Mouse (Mus musculus) limb, embryonic 12.5 days (tissue): ENCODE measurements around the gene Fads6. TPM values are rescaled to one million over a fixed set of nuclear protein-coding genes. Genes with fewer than 3 reads are reported as not detected.

Experiments used
- ATAC-seq: fragments of 200-750 bp; cut with Nextera tagmentation; 2 replicates; pipeline ENCODE4 v1.8.0; 2017; ENCODE audit warnings: low read depth, moderate TSS enrichment; ENCODE audit not compliant: insufficient number of reproducible peaks, insufficient read depth, low FRiP score, low TSS enrichment
- H3K27ac ChIP-seq: fragments of 300-500 bp; sonication (generic); 2 replicates; pipeline ENCODE4 v1.5.1; 2016; ENCODE audit warnings: mild to moderate bottlenecking, moderate library complexity
- H3K27me3 ChIP-seq: fragments of 300-500 bp; sonication (generic); 2 replicates; pipeline ENCODE4 v1.6.1; 2016; ENCODE audit warnings: mild to moderate bottlenecking, moderate library complexity
- H3K36me3 ChIP-seq: fragments of 300-500 bp; sonication (generic); 2 replicates; pipeline ENCODE4 v1.6.1; 2016; ENCODE audit warnings: mild to moderate bottlenecking, moderate library complexity
- H3K4me1 ChIP-seq: fragments of 300-500 bp; sonication (generic); replicated peaks from 2 replicates; pipeline ENCODE4 v1.6.1; 2016
- H3K4me2 ChIP-seq: fragments of 300-500 bp; sonication (generic); 2 replicates; pipeline ENCODE4 v1.6.1; 2016; ENCODE audit warnings: mild to moderate bottlenecking, moderate library complexity
- H3K4me3 ChIP-seq: fragments of 300-500 bp; sonication (generic); replicated peaks from 2 replicates; pipeline ENCODE4 v1.5.1; 2016; ENCODE audit warnings: mild to moderate bottlenecking
- H3K9ac ChIP-seq: fragments of 300-500 bp; sonication (generic); replicated peaks from 2 replicates; pipeline ENCODE4 v1.6.1; 2016; ENCODE audit warnings: mild to moderate bottlenecking, moderate library complexity
- H3K9me3 ChIP-seq: fragments of 300-500 bp; sonication (generic); 2 replicates; pipeline ENCODE4 v1.6.1; 2016; ENCODE audit warnings: mild to moderate bottlenecking, moderate library complexity
- WGBS: fragments of 180-500 bp; shearing (Covaris S2); methylation state at CpG from one replicate; pipeline ENCODE4 v1.1.7; 2016; 5-methylcytosine and 5-hydroxymethylcytosine counted together
- polyA plus RNA-seq: library from polyadenylated mRNA; unstranded; fragments of >200 nt; fragmentation: Nextera tagmentation; extraction: Ambion mirVana; gene quantifications from 2 replicates; pipeline ENCODE4 v1.2.1, GENCODE M21; 2016

Gene Fads6
- polyA plus RNA-seq, 1 experiment from 2014 or later: 0.10 TPM

GRCm38 (mm10) chr11:115250405-115251090 is 46.9 kb downstream of the Fads6 start:
- H3K4me2 ChIP-seq: peak overlapping the region; percentile 74
- H3K36me3 ChIP-seq: no peaks in the 10 kb centered on the region
- peak overlapping the region; percentile 42 for H3K4me3 ChIP-seq
- H3K9me3 ChIP-seq: no peaks in the 10 kb centered on the region
- H3K4me1 ChIP-seq: peaks cover 31% of the 10 kb centered on the region
- no peak for ATAC-seq
- no peak overlapping the region for H3K27ac ChIP-seq
- peaks cover 99% of the 10 kb centered on the region for H3K27me3 ChIP-seq
- 2% methylated on average over 36 of the region's 36 CpGs for WGBS
- peak overlapping the region; percentile 18; the same call in 1 of the 2 replicates for H3K9ac ChIP-seq

GRCm38 (mm10) chr11:115249721-115250404 is 47.6 kb downstream of the Fads6 start:
- Histone ChIP-seq H3K9ac (peak overlapping the region; percentile 18; the same call in 1 of the 2 replicates), H3K27me3 (peaks cover 98% of the 10 kb centered on the region), H3K9me3 (no peaks in the 10 kb centered on the region), H3K4me2 (peak overlapping the region; percentile 74), H3K4me1 (peaks cover 36% of the 10 kb centered on the region), H3K4me3 (peak overlapping the region; percentile 42), H3K27ac (no peak overlapping the region), H3K36me3 (peaks cover 6% of the 10 kb centered on the region; the same call in 1 of the 2 replicates)
- WGBS: 2% methylated on average over 63 of the region's 63 CpGs
- ATAC-seq: no peak; the same call in 1 of the 2 replicates

- Histone ChIP-seq H3K4me2 (no peak overlapping the region), H3K4me1 (peaks cover 40% of the 10 kb centered on the region), H3K4me3 (no peak overlapping the region), H3K27me3 (peaks cover 83% of the 10 kb centered on the region), H3K27ac (no peak overlapping the region), H3K9ac (no peak overlapping the region), H3K36me3 (peaks cover 22% of the 10 kb centered on the region), H3K9me3 (no peaks in the 10 kb centered on the region)
- ATAC-seq: no peak
- WGBS: 72% methylated on average over 6 of the region's 6 CpGs
Measured at GRCm38 (mm10) chr11:115247945-115248344, 49.5 kb downstream of the Fads6 start.

DNA sequence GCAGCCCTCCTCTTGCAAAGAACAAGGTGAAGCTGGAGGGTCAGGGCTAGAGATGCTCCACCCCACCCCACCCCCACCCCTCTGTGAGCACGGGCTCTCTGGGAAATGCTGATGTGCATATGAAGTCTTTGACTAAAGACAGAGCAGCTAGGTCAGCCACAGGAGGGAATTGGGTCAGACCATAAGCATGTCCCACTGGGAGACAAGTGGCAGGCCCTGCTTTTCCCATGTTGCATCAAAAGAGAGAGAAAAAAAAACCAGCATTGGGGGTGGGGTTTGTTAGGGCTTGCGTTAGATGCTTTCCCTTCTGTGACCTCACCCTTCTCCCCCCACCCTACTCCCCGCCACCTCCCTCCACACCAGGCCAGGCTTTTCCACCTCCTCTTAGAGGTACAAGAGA is 50.2 kb downstream of the Fads6 start:
- no peak overlapping the region for H3K4me3 ChIP-seq
- no peak overlapping the region for H3K27ac ChIP-seq
- H3K9me3 ChIP-seq: no peaks in the 10 kb centered on the region
- H3K36me3 ChIP-seq: peaks cover 22% of the 10 kb centered on the region
- peaks cover 40% of the 10 kb centered on the region for H3K4me1 ChIP-seq
- no peak overlapping the region for H3K4me2 ChIP-seq
- H3K27me3 ChIP-seq: peaks cover 76% of the 10 kb centered on the region
- WGBS: 17% methylated on average over 3 of the region's 3 CpGs
- no peak overlapping the region for H3K9ac ChIP-seq
- no peak for ATAC-seq

GRCm38 (mm10) chr11:115246386-115246785 is 51.1 kb downstream of the Fads6 start:
- Histone ChIP-seq H3K4me2 (no peak overlapping the region), H3K27ac (no peak overlapping the region), H3K27me3 (peaks cover 71% of the 10 kb centered on the region), H3K36me3 (peaks cover 25% of the 10 kb centered on the region), H3K9me3 (no peaks in the 10 kb centered on the region), H3K9ac (no peak overlapping the region), H3K4me3 (no peak overlapping the region), H3K4me1 (peaks cover 40% of the 10 kb centered on the region)
- WGBS: 74% methylated on average over 8 of the region's 8 CpGs
- ATAC-seq: no peak

DNA sequence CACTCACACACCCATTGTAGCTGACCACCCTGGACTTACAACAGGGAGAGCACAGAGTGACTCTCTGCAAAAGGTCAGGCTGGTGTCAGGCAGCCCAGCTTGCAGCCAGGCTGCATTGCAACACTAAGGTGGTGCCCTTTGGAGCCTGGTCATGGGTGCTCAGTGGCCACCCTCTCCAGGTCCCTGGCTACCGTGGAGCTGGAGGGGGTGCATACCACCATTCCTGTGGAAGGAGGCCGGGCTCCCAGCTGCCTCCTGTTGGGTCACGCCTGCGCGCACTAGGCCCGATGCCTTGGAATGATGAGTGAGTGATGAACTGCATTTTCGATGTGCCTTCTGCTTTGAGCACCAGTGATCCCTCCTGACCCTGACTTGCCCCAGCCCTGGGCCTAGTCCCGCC is 52.6 kb downstream of the Fads6 start:
- peaks cover 59% of the 10 kb centered on the region for H3K27me3 ChIP-seq
- H3K4me3 ChIP-seq: no peak overlapping the region
- H3K9ac ChIP-seq: no peak overlapping the region
- no peaks in the 10 kb centered on the region for H3K9me3 ChIP-seq
- no peak overlapping the region for H3K27ac ChIP-seq
- no peak overlapping the region for H3K4me2 ChIP-seq
- peaks cover 33% of the 10 kb centered on the region for H3K4me1 ChIP-seq
- peaks cover 28% of the 10 kb centered on the region for H3K36me3 ChIP-seq
- ATAC-seq: no peak
- 82% methylated on average over 8 of the region's 8 CpGs for WGBS

DNA sequence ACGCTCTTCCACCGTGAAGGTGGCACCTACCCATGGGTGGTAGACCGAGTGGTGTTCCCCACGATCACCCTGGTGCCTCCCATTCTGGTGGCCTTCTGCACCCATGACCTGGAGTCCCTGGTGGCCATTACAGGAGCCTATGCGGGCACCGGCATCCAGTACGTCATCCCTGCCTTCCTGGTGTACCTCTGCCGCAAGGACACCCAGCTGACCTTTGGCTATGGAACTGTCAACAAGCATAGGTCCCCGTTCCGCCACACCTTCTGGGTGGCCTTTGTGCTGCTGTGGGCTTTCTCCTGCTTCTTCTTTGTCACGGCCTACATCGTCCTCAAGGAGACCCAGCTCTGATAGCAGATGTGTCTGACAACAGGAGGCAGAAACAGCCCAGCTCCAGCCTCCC is 53.7 kb downstream of the Fads6 start:
- Histone ChIP-seq H3K9me3 (no peaks in the 10 kb centered on the region), H3K4me3 (no peak overlapping the region), H3K36me3 (peaks cover 28% of the 10 kb centered on the region), H3K9ac (no peak overlapping the region), H3K4me1 (peaks cover 29% of the 10 kb centered on the region), H3K4me2 (no peak overlapping the region), H3K27me3 (peaks cover 48% of the 10 kb centered on the region), H3K27ac (no peak overlapping the region)
- no peak for ATAC-seq
- WGBS: 89% methylated on average over 12 of the region's 12 CpGs

- Histone ChIP-seq H3K4me3 (no peak overlapping the region), H3K27ac (no peak overlapping the region), H3K9ac (no peak overlapping the region), H3K27me3 (peaks cover 44% of the 10 kb centered on the region), H3K9me3 (no peaks in the 10 kb centered on the region), H3K4me2 (no peak overlapping the region), H3K4me1 (peaks cover 29% of the 10 kb centered on the region), H3K36me3 (peaks cover 28% of the 10 kb centered on the region)
- no peak for ATAC-seq
- 70% methylated on average over 3 of the region's 3 CpGs for WGBS
Measured at GRCm38 (mm10) chr11:115242746-115243145, 54.7 kb downstream of the Fads6 start.

DNA sequence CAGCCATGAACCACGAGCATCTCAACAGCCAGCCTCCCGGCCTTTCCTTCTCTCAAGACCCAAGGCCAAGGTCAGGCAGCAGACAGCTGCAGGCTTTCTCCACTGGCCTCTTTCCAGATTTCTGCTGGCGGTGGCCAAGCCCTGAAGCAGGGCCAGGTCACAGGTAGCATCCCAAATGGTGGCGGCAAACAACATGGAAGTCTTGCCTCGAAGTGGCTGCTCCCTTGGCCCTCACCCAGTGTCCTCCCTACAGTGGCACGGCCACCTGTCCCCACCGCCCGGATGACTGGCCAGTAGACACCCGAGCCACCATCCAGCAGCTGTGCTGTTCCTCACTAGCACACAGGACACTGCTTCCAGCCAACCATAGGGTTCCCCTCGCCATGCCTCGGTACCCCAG is 56.1 kb downstream of the Fads6 start:
- no peak overlapping the region for H3K27ac ChIP-seq
- H3K4me3 ChIP-seq: no peak overlapping the region
- WGBS: 83% methylated on average over 11 of the region's 11 CpGs
- peaks cover 28% of the 10 kb centered on the region for H3K36me3 ChIP-seq
- H3K9me3 ChIP-seq: no peaks in the 10 kb centered on the region
- H3K27me3 ChIP-seq: peaks cover 30% of the 10 kb centered on the region
- ATAC-seq: no peak
- peaks cover 22% of the 10 kb centered on the region for H3K4me1 ChIP-seq
- H3K4me2 ChIP-seq: no peak overlapping the region
- no peak overlapping the region for H3K9ac ChIP-seq

DNA sequence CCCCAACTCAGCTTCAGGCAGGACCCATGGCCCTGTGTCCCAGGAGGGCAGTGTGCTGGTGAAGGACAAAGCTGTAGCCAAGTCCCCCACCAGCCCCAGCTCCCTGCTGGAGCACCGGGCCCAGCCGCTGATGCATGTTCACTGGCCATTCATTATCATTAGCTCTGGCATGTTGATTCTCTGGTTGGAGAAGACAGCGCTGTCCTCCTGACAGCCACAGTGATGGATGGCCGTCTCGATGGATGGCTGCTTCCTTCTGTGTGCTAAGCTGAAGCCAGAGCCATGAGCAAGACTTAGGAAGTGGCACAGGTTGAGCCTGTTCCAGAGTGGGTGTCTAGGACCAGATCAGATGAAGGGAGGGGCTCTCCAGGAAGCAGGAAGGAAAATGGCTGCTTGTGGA is 60.9 kb downstream of the Fads6 start:
- 16% methylated on average over 5 of the region's 5 CpGs for whole genome bisulfite sequencing
- H3K27me3 ChIP-seq: peaks cover 33% of the 10 kb centered on the region
- H3K4me3 ChIP-seq: no peak overlapping the region
- ATAC-seq: no peak
- no peak overlapping the region for H3K9ac ChIP-seq
- no peak overlapping the region for H3K27ac ChIP-seq
- peaks cover 5% of the 10 kb centered on the region; the same call in 1 of the 2 replicates for H3K36me3 ChIP-seq
- H3K4me1 ChIP-seq: peaks cover 29% of the 10 kb centered on the region
- no peak overlapping the region for H3K4me2 ChIP-seq
- H3K9me3 ChIP-seq: no peaks in the 10 kb centered on the region

DNA sequence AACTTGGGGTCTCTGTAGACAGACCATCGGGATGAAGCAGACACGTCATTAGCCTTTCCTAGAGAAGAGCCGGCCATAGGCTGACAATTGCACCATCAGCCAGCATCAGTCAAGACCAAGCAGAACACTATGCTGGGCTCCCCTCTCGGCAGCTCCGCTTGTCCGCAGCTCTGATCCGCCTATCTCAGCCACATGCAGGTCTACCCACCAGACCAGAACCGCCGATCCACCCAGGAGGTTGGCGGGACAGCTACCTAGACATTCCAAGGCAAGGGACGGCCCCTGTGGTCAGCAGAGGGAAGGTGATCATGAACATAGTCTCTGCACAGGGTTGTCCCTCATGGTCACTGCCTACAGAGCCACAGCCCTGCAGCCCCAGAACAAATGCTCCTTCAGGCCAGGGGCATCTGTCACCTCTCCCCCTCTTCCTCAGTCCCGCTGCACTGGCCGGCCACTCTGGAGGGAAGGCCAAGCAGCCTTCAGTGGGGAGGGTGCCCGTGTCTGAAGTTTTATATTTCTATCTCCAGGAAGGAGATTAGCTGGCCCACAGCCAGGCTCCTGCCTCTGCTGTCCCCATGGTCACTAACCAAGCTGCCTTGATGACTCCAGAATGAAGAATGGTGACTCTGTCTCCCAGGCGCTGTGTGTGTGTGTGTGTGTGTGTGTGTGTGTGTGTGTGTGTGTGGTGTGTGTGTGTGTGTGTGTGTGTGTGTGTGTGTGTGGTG is 63.0 kb downstream of the Fads6 start:
- 68% methylated on average over 15 of the region's 15 CpGs for WGBS
- no peak overlapping the region for H3K27ac ChIP-seq
- H3K4me2 ChIP-seq: no peak overlapping the region
- H3K36me3 ChIP-seq: no peaks in the 10 kb centered on the region
- no peak overlapping the region for H3K9ac ChIP-seq
- no peak for ATAC-seq
- no peaks in the 10 kb centered on the region for H3K9me3 ChIP-seq
- peaks cover 43% of the 10 kb centered on the region for H3K27me3 ChIP-seq
- H3K4me1 ChIP-seq: peaks cover 34% of the 10 kb centered on the region
- no peak overlapping the region for H3K4me3 ChIP-seq
